Mouse (Mus musculus) effector memory CD4-positive, alpha-beta T cell, adult 5 months (primary cell): ENCODE data around the gene Lrrc3b. TPM values are rescaled to one million over a fixed set of nuclear protein-coding genes. Genes with fewer than 3 reads are reported as not detected.

Source experiments
- polyA plus RNA-seq: library from polyadenylated mRNA; unstranded; fragments of 100-300 nt; shearing (Covaris generic); gene quantifications from one replicate; pipeline ENCODE4 v1.2.1, GENCODE M21; 2017

Gene Lrrc3b
- polyA plus RNA-seq: not detected

GRCm38 (mm10) chr14:15438485-15439157 lies at the start of gene Lrrc3b:
Gene Lrrc3b, minus strand, starts transcription at chr14:15438987.

